ENCODE assay signal across 23 mouse cellular contexts in genomic region chr19:60681481-60681880, GRCm38 (mm10).
DNase-seq lines count a peak whose midpoint lies in the region; ATAC-seq lines count a peak whose summit lies in the region.
"Had no signal": no experiment of that assay in that cellular context is flagged by ENCODE, and none has a peak within 500 bp of the region (broad histone marks: within the 10 kb centered on the region; RNA-seq: fewer than 3 reads in every experiment).

No protein-coding gene starts in this region.

- no peaks in the 10 kb centered on the region for H3K4me1 ChIP-seq in midbrain, embryonic 14.5 days (ENCODE audit: control insufficient read depth, insufficient read depth, low read length)
- no peaks in the 10 kb centered on the region for H3K4me1 ChIP-seq in midbrain, embryonic 11.5 days (ENCODE audit: control insufficient read depth, insufficient read depth, low read length)
- H3K4me1 ChIP-seq: forebrain, embryonic 10.5 days; hindbrain, embryonic 15.5 days; limb, embryonic 10.5 days; stomach, embryonic 15.5 days had no signal

- no peak for DNase-seq in midbrain, embryonic 14.5 days
- no peak for DNase-seq in midbrain, embryonic 11.5 days (ENCODE audit: low spot score, missing footprints)
- DNase-seq in CD4-positive helper T cell, adult 2 months (ENCODE audit: low read depth, low spot score): peak; percentile 59
- DNase-seq in T-cell, adult 2 months (ENCODE audit: low spot score): peak; percentile 1
- no peak for DNase-seq in left cerebral cortex, postnatal 4 days
- DNase-seq in thymus, adult 18-20 months: no peak
- DNase-seq: adrenal gland, postnatal 25 days; cerebellum, adult 11-12 months; cerebellum, postnatal 36 days; forebrain, postnatal 0 days; heart, postnatal 36 days; kidney, adult 18-20 months; kidney, postnatal 10 days; lung, adult 18-20 months; retina, postnatal 1 day had no signal

- no peak overlapping the region for H3K4me3 ChIP-seq in midbrain, embryonic 14.5 days (replicated peaks; ENCODE audit: low read depth, low read length)
- no peak overlapping the region for H3K4me3 ChIP-seq in midbrain, embryonic 11.5 days (ENCODE audit: low read depth, low read length)
- H3K4me3 ChIP-seq: forebrain, embryonic 10.5 days; hindbrain, embryonic 15.5 days; layer of hippocampus, adult 2 months; left cerebral cortex, adult 2 months; limb, embryonic 10.5 days; stomach, embryonic 15.5 days had no signal

- intact Hi-C loops in left cerebral cortex, postnatal 4 days (cut with DNase I): no loop called here

- no peaks in the 10 kb centered on the region for H3K27me3 ChIP-seq in midbrain, embryonic 14.5 days (ENCODE audit: control insufficient read depth, insufficient read depth, low read length)
- no peaks in the 10 kb centered on the region for H3K27me3 ChIP-seq in midbrain, embryonic 11.5 days (ENCODE audit: control insufficient read depth, insufficient read depth, low read length)
- H3K27me3 ChIP-seq: hindbrain, embryonic 15.5 days; stomach, embryonic 15.5 days had no signal

- no peaks in the 10 kb centered on the region for H3K9me3 ChIP-seq in midbrain, embryonic 14.5 days (ENCODE audit: control insufficient read depth, low read length)
- H3K9me3 ChIP-seq in midbrain, embryonic 11.5 days (ENCODE audit: control insufficient read depth, low read length): no peaks in the 10 kb centered on the region
- H3K9me3 ChIP-seq: forebrain, embryonic 10.5 days; G1E; hindbrain, embryonic 15.5 days; limb, embryonic 10.5 days; stomach, embryonic 15.5 days had no signal

- peak overlapping the region; percentile 33; the same call in 1 of the 2 replicates for H3K27ac ChIP-seq in midbrain, embryonic 14.5 days (replicated peaks; ENCODE audit: low read depth, low read length)
- no peak overlapping the region for H3K27ac ChIP-seq in midbrain, embryonic 11.5 days (ENCODE audit: low read depth, low read length)
- H3K27ac ChIP-seq: forebrain, embryonic 10.5 days; hindbrain, embryonic 15.5 days; layer of hippocampus, adult 2 months; left cerebral cortex, adult 2 months; limb, embryonic 10.5 days; stomach, embryonic 15.5 days had no signal

- H3K36me3 ChIP-seq in midbrain, embryonic 14.5 days (ENCODE audit: control insufficient read depth, insufficient read depth, low read length): no peaks in the 10 kb centered on the region
- no peaks in the 10 kb centered on the region for H3K36me3 ChIP-seq in midbrain, embryonic 11.5 days (ENCODE audit: control insufficient read depth, insufficient read depth, low read length)
- H3K36me3 ChIP-seq: forebrain, embryonic 10.5 days; G1E; hindbrain, embryonic 15.5 days; limb, embryonic 10.5 days; stomach, embryonic 15.5 days had no signal

- no peak for ATAC-seq in midbrain, embryonic 14.5 days (ENCODE audit: low FRiP score, low TSS enrichment)
- ATAC-seq in midbrain, embryonic 11.5 days (ENCODE audit: low FRiP score): no peak
- ATAC-seq in megakaryocyte, adult 5-6 weeks (ENCODE audit: poor library complexity, severe bottlenecking): peak; percentile 40

- H3K9ac ChIP-seq in midbrain, embryonic 14.5 days (replicated peaks; ENCODE audit: low read length): no peak overlapping the region
- no peak overlapping the region for H3K9ac ChIP-seq in midbrain, embryonic 11.5 days (ENCODE audit: low read length)
- H3K9ac ChIP-seq: forebrain, postnatal 0 days; hindbrain, embryonic 15.5 days; stomach, embryonic 15.5 days had no signal

- WGBS in midbrain, embryonic 14.5 days: 55% methylated on average over 1 of the region's 1 CpGs
- WGBS in midbrain, embryonic 11.5 days: 68% methylated on average over 1 of the region's 1 CpGs

- no peak overlapping the region for H3K4me2 ChIP-seq in midbrain, embryonic 14.5 days (ENCODE audit: low read length)
- H3K4me2 ChIP-seq in midbrain, embryonic 11.5 days: no peak overlapping the region
- H3K4me2 ChIP-seq: hindbrain, embryonic 15.5 days; stomach, embryonic 15.5 days had no signal

Comparison
In these comparisons a context has a peak if more than half of its experiments do, and no peak if none do; other contexts are left out.
1. DNase-seq: peak in CD4-positive helper T cell, adult 2 months (single experiment) and T-cell, adult 2 months (single experiment); none in midbrain, embryonic 14.5 days (single experiment), midbrain, embryonic 11.5 days (single experiment), left cerebral cortex, postnatal 4 days (single experiment) and thymus, adult 18-20 months (0 of 2).